Mouse (Mus musculus) midbrain, embryonic 12.5 days (tissue): ENCODE results near the gene Cyp2b23. TPM values are rescaled to one million over a fixed set of nuclear protein-coding genes. Genes with fewer than 3 reads are reported as not detected.
"Not testable (repeated sequence)": the region's sequence is repeated elsewhere in the genome, so short reads cannot be mapped to it uniquely, and the experiment has no call there.

ENCODE experiments used
- ATAC-seq: fragments of 200-750 bp; cut with Nextera tagmentation; 2 replicates; pipeline ENCODE4 v1.8.0; 2017; ENCODE audit warnings: low read depth, moderate TSS enrichment, moderate library complexity; ENCODE audit not compliant: low FRiP score
- H3K27ac ChIP-seq: fragments of 300-500 bp; sonication (generic); replicated peaks from 2 replicates; pipeline ENCODE4 v1.5.1; 2016; ENCODE audit warnings: mild to moderate bottlenecking
- H3K27me3 ChIP-seq: fragments of 300-500 bp; sonication (generic); 2 replicates; pipeline ENCODE4 v1.6.1; 2016; ENCODE audit warnings: mild to moderate bottlenecking
- H3K36me3 ChIP-seq: fragments of 300-500 bp; sonication (generic); 2 replicates; pipeline ENCODE4 v1.6.1; 2016
- H3K4me1 ChIP-seq: fragments of 300-500 bp; sonication (generic); 2 replicates; pipeline ENCODE4 v1.6.1; 2016
- H3K4me2 ChIP-seq: fragments of 300-500 bp; sonication (generic); replicated peaks from 2 replicates; pipeline ENCODE4 v1.6.1; 2016; ENCODE audit warnings: mild to moderate bottlenecking, moderate library complexity
- H3K4me3 ChIP-seq: fragments of 300-500 bp; sonication (generic); 2 replicates; pipeline ENCODE4 v1.5.1; 2016; ENCODE audit warnings: mild to moderate bottlenecking
- H3K9ac ChIP-seq: fragments of 300-500 bp; sonication (generic); replicated peaks from 2 replicates; pipeline ENCODE4 v1.6.1; 2016; ENCODE audit warnings: mild to moderate bottlenecking, moderate library complexity
- H3K9me3 ChIP-seq: fragments of 300-500 bp; sonication (generic); 2 replicates; pipeline ENCODE4 v1.6.1; 2016; ENCODE audit warnings: mild to moderate bottlenecking
- WGBS: fragments of 180-500 bp; shearing (Covaris S2); methylation state at CpG from one replicate; pipeline ENCODE4 v1.1.7; 2016; 5-methylcytosine and 5-hydroxymethylcytosine counted together
- polyA plus RNA-seq: library from polyadenylated mRNA; unstranded; fragments of >200 nt; fragmentation: Nextera tagmentation; extraction: Ambion mirVana; gene quantifications from 2 replicates; pipeline ENCODE4 v1.2.1, GENCODE M21; 2016

Cyp2b23 gene
- polyA plus RNA-seq = not detected in 2 replicates

DNA sequence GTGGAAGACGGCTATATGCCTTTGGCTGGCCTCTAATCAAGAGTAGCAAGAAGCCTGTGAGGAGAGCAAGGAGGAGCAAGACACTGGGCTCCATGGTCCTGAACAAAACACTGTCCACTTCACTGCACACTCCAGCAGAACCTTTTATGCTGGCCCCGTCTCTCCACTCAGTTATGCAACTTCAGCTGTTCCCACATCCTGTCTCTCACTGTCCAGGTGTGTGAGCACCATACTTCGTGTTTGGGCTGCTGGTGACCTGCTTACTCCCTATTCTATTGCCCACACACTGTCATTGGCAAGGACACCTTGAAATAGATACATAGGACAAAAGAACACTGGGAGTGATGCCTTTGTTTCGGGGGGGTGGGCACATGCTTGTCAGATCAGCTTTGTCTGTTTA is at the start of gene Cyp2b23:
Cyp2b23 (minus strand) TSS at position 101 of the 400 bp plus-strand sequence.
- no peaks in the 10 kb centered on the region for H3K36me3 ChIP-seq
- H3K27me3 ChIP-seq = no peaks in the 10 kb centered on the region
- no peak for ATAC-seq
- no peak within 1 kb of the TSS for H3K4me2 ChIP-seq
- H3K4me1 ChIP-seq = no peaks in the 10 kb centered on the region
- 0 out of 2 replicates have a peak, but pooled peaks cover 7% of the 10 kb centered on the region for H3K9me3 ChIP-seq
- no peak within 1 kb of the TSS for H3K4me3 ChIP-seq
- WGBS = 81% methylated on average over 4 of the region's 4 CpGs
- H3K27ac ChIP-seq = no peak within 1 kb of the TSS
- H3K9ac ChIP-seq = no peak within 1 kb of the TSS

GRCm38 (mm10) chr7:26711061-26711460 is 24.8 kb upstream of the Cyp2b23 start:
- 91% methylated on average over 11 of the region's 11 CpGs for WGBS
- Histone ChIP-seq H3K36me3 (no peaks in the 10 kb centered on the region), H3K9ac (no peak overlapping the region), H3K4me1 (no peaks in the 10 kb centered on the region), H3K27me3 (no peaks in the 10 kb centered on the region), H3K27ac (no peak overlapping the region), H3K9me3 (no peaks in the 10 kb centered on the region), H3K4me2 (no peak overlapping the region), H3K4me3 (no peak overlapping the region)
- ATAC-seq = no peak

DNA sequence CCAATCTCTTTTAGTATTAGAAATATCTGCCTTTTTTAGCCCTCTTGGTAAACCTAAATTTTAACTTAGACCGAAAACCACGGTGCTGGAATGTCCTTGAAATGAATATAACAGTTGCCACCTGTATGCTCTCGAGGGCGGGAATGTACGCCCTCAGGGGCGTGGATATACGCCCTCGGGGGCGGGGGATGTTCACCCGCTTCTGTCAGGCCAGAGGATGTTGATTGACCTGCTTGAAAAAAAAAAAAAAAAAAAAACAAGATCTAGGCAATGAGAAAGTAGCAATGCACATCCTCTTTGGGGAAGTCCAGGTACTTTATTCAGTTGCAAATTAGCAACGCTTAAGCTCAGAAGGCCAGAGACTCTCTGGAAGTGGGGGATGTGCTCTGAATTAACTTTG is 20.8 kb upstream of the Cyp2b23 start:
- no peak overlapping the region for H3K27ac ChIP-seq

DNA sequence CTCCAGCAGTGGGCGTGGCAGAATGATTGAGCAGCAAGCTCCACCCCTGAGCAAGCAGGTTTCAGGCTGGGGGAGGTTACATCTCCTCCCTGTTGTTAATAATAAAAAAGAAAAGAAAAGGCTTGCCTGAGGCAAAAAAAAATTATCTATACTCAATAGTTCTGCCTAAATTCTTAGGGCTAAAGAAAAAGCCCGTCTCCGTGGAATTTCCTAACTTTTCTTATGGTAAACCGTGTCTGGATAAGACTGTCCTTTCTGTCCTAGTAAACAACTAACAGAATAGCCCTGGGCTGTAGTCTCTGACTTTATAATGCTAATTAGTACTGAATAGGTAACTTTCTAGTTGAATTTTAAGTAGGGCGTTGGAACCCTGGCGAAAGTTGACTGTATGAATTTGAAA is 20.0 kb upstream of the Cyp2b23 start:
- not testable (repeated sequence) for ATAC-seq, H3K36me3 ChIP-seq, H3K9me3 ChIP-seq, H3K9ac ChIP-seq, H3K27me3 ChIP-seq, H3K4me2 ChIP-seq, H3K4me3 ChIP-seq, H3K27ac ChIP-seq, H3K4me1 ChIP-seq
- 39% methylated on average over 6 of the region's 6 CpGs for WGBS

More for the DNA sequence above, 20.8 kb upstream of the Cyp2b23 start:
- Histone ChIP-seq H3K36me3 (no peaks in the 10 kb centered on the region), H3K4me2 (no peak overlapping the region), H3K9me3 (no peaks in the 10 kb centered on the region), H3K9ac (no peak overlapping the region), H3K27me3 (no peaks in the 10 kb centered on the region), H3K4me1 (no peaks in the 10 kb centered on the region), H3K4me3 (no peak overlapping the region)
- ATAC-seq = no peak
- WGBS = 48% methylated on average over 11 of the region's 11 CpGs

- H3K9me3 ChIP-seq = no peaks in the 10 kb centered on the region
- no peak for ATAC-seq
- no peak overlapping the region for H3K27ac ChIP-seq
- no peaks in the 10 kb centered on the region for H3K27me3 ChIP-seq
- no peaks in the 10 kb centered on the region for H3K4me1 ChIP-seq
- H3K4me2 ChIP-seq = no peak overlapping the region
- WGBS = 75% methylated on average over 4 of the region's 4 CpGs
- H3K9ac ChIP-seq = no peak overlapping the region
- no peaks in the 10 kb centered on the region for H3K36me3 ChIP-seq
- H3K4me3 ChIP-seq = no peak overlapping the region
Measured at GRCm38 (mm10) chr7:26700151-26700550, 13.9 kb upstream of the Cyp2b23 start.

- WGBS = 79% methylated on average over 2 of the region's 2 CpGs
- Histone ChIP-seq H3K27me3 (no peaks in the 10 kb centered on the region), H3K4me2 (no peak overlapping the region), H3K4me1 (no peaks in the 10 kb centered on the region), H3K4me3 (no peak overlapping the region), H3K9me3 (0 out of 2 replicates have a peak, but pooled peaks cover 6% of the 10 kb centered on the region), H3K36me3 (no peaks in the 10 kb centered on the region), H3K9ac (no peak overlapping the region), H3K27ac (no peak overlapping the region)
- ATAC-seq = no peak
Measured at GRCm38 (mm10) chr7:26685713-26686112, 524 bp downstream of the Cyp2b23 start.

DNA sequence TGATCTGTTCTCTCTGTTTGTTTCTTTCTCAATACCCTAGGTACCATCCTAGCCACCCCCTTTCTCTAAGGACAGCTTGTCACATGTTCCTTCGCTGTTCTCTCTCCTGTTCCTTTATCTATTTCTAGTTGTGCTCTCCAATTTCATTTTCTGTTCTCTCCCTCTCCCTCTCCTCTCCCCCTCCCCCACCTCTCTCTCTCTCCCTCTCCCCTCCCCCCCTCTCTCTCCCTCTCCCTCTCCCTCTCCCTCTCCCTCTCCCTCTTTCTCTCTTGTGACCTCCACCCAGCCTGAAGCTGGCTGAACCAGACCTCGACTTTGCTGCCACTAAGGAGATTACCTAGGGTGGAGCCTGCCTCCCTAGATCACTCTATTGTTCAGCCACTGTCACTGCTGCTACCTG is 18.8 kb downstream of the Cyp2b23 start:
- H3K27ac ChIP-seq, H3K4me3 ChIP-seq, ATAC-seq, H3K27me3 ChIP-seq, H3K4me1 ChIP-seq, H3K9me3 ChIP-seq, H3K4me2 ChIP-seq, H3K9ac ChIP-seq, H3K36me3 ChIP-seq: not testable (repeated sequence)
- 32% methylated on average over 2 of the region's 2 CpGs for WGBS

- H3K9me3 ChIP-seq = peaks cover 12% of the 10 kb centered on the region; the same call in 1 of the 2 replicates
- no peaks in the 10 kb centered on the region for H3K36me3 ChIP-seq
- no peak overlapping the region for H3K4me2 ChIP-seq
- no peak for ATAC-seq
- no peaks in the 10 kb centered on the region for H3K4me1 ChIP-seq
- no peak overlapping the region for H3K27ac ChIP-seq
- H3K4me3 ChIP-seq = no peak overlapping the region
- no peak overlapping the region for H3K9ac ChIP-seq
- 69% methylated on average over 5 of the region's 5 CpGs for WGBS
- no peaks in the 10 kb centered on the region for H3K27me3 ChIP-seq
Measured at GRCm38 (mm10) chr7:26666011-26666410, 20.2 kb downstream of the Cyp2b23 start.

- H3K4me2 ChIP-seq, H3K4me3 ChIP-seq, H3K9ac ChIP-seq, H3K27me3 ChIP-seq, H3K9me3 ChIP-seq, H3K4me1 ChIP-seq, H3K27ac ChIP-seq, ATAC-seq, H3K36me3 ChIP-seq: not testable (repeated sequence)
- WGBS = 71% methylated on average over 1 of the region's 1 CpGs
Measured at GRCm38 (mm10) chr7:26618364-26618763, 67.9 kb downstream of the Cyp2b23 start, which contains the start of gene Vmn1r185. Gene Vmn1r185, minus strand, starts transcription at chr7:26618464.

Other genes starting within 250 kb of the Cyp2b23 start
- not detected in 2 replicates for gene Nlrp9a, start 151.4 kb downstream of the Cyp2b23 start, polyA plus RNA-seq
- not detected in 2 replicates for gene Vmn1r185, start 68.0 kb downstream of the Cyp2b23 start, polyA plus RNA-seq
- 0.08 and 0.13 TPM in 2 replicates for gene Cyp2b19, start 70.7 kb upstream of the Cyp2b23 start, polyA plus RNA-seq
- gene Cyp2g1, start 122.5 kb upstream of the Cyp2b23 start, polyA plus RNA-seq = not detected in 2 replicates
- gene Cyp2a5, start 148.9 kb upstream of the Cyp2b23 start, polyA plus RNA-seq = not detected in 2 replicates